Mouse (Mus musculus): ENCODE measurements at regions not wholly inside any gene's neighbourhood (a gene's known extent, or its start where the extent isn't known, plus 50 kb on each side); places are given as distances from the start of the nearest gene placed in this dataset.
A peak's percentile ranks its signal among the peaks of the same experiment; 100 is the strongest.

- DNase-seq, result peak; percentile 84 to 89
These were observed 54.1 kb upstream of the Sod3 start for GRCm38 (mm10) chr5:52309317-52310060.

GRCm38 (mm10) chr5:52296303-52296702 lies 67.3 kb upstream of the Sod3 start:
- no peak for DNase-seq

GRCm38 (mm10) chr5:52294466-52294865 lies 69.1 kb upstream of the Sod3 start:
- DNase-seq, result peak; percentile 42 to 59

DNA sequence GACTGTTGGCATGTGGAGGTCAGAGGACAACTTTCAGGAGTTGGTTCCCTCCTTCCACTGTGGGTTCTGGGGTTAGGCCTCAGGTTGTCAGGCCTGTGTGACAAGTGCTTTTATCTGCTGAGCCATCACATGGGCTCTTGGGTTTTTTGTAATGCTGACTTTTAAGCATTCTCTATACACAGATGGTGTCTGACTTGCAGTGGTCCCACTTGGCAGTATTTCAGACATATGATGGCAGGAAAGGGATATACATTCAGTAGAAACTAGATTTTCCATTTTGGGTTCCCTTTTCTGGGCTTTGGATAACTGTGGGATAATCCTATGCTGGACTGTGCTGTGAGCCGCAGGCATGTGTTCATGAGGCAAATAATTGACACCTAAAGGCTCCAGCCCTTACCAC lies 75.3 kb upstream of the Sod3 start:
- no peak for DNase-seq

DNA sequence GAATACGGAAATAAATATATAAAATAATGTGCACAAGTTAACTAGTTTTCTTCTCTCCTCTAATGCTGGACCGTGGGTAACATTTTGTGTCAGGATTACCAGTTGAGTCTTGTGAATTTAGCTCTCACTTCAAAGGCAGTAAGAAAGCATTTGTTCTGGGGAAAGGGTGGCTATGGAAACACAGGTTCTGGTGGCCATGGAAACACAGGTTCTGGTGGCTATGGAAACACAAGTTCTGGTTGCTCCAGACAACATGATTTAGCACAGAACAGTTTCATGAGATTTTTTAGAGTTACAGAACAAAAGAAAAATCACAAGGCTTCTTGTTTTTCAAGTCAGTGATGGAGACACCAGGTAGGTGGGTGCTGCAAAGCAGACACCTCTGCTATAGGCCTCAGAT lies 82.7 kb upstream of the Sod3 start:
- no peak for DNase-seq

DNA sequence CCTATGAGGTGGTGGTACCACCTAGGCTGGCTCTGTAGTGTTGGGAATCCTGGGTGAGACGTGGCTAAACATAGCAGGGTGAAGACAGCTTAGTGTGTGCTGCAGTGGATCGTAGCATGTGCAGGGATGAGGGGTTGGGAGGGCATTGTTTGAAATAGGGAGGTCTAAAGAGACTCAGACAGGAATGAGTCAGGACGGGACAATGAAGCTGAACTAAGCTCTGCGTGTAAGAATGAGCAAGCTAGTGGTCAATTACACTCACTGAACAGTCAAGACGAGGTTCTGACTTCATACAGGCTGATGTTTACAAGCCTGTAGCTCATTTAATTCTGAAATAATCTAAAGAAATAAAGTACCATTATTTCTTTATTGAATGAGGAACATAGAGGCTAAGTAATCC lies 85.5 kb upstream of the Sod3 start:
- DNase-seq, result no peak

- no peak for DNase-seq
These were observed 72.9 kb upstream of the Dhx15 start for GRCm38 (mm10) chr5:52263214-52263613.

DNA sequence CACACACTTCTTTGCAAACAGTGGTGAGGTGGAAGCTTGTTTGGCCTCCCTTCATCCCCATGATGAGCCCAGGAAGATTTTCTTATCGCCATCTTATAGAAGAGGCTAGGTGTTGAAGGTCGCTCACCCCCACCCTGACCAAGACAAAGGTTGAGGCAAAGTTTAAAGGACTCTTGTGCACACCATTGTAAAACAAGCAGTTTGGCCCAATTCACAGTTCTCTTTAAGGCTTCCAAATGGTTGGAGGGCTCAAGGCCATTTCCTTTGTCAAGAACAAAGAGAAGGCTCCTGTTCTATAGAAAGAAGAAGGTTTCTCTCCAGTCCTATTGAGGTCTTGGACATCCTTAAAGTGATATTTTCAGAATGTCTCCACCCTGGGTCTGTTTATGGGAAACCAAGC lies 67.8 kb upstream of the Dhx15 start:
- DNase-seq, result no peak

DNA sequence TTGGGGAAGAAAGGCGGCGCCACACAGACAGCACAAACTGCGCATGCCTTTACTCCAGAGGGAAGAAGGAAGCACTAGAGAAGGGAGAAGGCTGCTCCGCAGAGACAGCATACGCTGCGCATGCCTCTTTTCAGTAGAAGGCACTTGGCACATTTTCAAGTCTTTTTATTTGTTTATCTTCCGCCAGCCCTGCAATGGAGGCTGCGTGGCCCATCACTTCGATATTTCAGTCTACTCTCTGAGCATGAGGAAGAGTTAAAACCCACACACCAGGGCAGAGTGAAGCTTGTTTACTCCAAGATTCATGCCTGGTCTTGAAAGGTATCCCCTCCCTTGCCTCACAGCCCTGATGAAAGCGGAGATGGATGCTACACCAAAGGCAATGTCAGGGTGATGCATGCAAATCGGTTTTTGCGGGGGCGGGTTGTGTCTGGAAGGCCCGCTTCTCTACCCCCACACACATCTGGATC lies 64.3 kb upstream of the Dhx15 start:
- peak; percentile 43 to 46 for DNase-seq

- DNase-seq, result no peak
These were observed 59.5 kb upstream of the Dhx15 start for GRCm38 (mm10) chr5:52249804-52250203.

DNA sequence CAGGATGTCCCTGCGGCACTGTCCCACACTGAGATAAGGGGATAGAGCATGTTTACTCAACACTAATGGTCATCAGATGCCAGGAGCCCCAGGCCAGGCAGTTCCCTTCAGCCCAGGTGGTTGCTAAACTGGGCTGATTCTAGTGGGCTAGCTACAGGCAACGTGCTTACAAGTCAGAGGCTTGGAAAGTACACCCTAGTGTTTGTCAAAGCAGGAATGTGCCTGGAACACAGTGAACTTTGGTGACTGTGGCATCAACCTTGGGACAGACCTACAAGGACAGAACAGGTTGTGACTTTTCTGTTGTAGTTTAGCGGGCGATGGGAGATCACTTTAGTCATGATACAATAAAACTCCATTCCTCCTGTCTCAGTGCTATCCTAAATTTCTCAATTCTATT lies 53.6 kb upstream of the Dhx15 start:
- no peak for DNase-seq

DNA sequence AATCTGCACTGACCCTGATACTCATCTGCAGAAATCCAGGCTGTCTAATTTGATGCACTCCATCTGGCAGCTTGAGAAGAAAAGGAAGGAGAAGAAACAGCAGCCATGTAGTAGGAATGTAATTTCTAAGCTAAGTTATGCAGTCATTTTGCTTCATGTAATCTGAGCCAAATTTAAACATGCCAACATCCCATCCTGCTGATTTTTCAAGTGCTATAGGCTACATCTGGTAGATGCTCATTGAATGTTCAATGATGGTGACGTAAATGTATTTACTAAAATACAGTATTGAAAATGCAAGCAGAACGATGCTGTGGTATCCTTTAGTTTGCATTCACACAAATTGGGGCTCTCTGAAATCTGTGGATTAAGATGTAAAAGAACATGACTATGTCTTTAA lies 52.1 kb upstream of the Dhx15 start:
- DNase-seq, result no peak

DNA sequence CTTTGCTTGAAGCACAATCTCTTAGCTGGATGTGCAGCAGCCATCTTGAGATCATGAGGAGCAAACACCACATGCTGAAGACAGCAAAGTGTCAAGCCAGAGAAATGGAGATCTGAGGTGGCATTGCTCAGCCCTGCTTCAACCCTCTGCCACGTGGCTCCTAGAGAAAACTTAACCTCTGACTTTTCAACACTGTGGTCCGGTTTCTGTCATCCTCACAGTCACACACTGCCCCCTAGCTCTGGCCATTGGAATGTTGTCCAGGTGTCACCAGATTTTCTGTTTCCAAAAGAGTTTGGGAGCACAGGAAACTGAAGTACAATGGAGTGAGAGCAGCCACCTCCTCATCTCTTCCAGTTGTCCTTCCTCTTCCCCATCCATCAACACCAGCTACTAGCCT lies 50.2 kb upstream of the Dhx15 start:
- peak in 1 of 2 experiments; percentile 44 for DNase-seq

All from heart, adult 18-20 months (tissue).